Mouse (Mus musculus): Measurements from ENCODE around the gene Olfr591. TPM values are rescaled to one million over a fixed set of nuclear protein-coding genes. Genes with fewer than 3 reads are reported as not detected.

Olfr591 gene
- not detected in 2 replicates for polyA plus RNA-seq (2012; rRNA removed)

GRCm38 (mm10) chr7:103178240-103178639 is at the start of gene Olfr591:
Gene Olfr591 (minus strand): TSS chr7:103178340.

GRCm38 (mm10) chr7:103216696-103217095 is 38.6 kb upstream of the Olfr591 start, which contains the start of gene Olfr594:
Gene Olfr594 (plus strand): TSS chr7:103216996.

DNA sequence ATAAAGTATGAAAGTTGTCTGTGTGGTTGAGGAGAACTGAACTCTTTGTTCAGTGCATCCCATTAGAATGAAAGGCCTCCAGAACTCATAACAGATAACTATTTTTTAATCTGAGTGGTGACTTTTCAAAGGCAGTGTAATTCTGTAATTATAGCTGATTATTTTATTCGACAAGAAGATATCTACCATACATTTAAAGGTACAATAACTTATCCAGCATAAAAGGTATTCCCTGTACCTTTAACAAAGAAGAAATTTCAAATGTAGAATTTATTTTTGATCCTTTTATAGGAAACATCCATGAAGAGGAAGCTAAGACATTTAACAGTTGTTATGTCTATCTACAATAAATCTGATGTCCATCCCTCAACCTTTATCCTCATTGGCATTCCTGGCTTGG is 33.4 kb upstream of the Olfr591 start, which contains the start of gene Olfr593:
Gene Olfr593 (plus strand): TSS at position 301 of the 400 bp plus-strand sequence.

DNA sequence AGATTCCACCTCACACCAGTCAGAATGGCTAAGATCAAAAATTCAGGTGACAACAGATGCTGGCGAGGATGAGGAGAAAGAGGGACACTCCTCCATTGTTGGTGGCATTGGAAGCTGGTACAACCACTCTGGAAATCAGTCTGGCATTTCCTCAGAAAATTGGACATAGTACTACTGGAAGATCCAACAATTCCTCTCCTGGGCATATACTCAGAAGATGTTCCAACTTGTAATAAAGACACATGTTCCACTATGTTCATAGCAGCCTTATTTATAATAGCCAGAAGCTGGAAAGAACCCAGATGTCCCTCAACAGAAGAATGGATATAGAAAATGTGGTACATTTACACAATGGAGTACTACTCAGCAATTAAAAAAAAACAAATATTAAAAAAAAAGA is 6.4 kb upstream of the Olfr591 start, which contains the start of gene Olfr592:
Gene Olfr592 (plus strand): TSS at position 301 of the 400 bp plus-strand sequence.

GRCm38 (mm10) chr7:103156256-103156655 is 21.9 kb downstream of the Olfr591 start, which contains the start of gene Olfr589:
Gene Olfr589 (minus strand): TSS chr7:103156356.

DNA sequence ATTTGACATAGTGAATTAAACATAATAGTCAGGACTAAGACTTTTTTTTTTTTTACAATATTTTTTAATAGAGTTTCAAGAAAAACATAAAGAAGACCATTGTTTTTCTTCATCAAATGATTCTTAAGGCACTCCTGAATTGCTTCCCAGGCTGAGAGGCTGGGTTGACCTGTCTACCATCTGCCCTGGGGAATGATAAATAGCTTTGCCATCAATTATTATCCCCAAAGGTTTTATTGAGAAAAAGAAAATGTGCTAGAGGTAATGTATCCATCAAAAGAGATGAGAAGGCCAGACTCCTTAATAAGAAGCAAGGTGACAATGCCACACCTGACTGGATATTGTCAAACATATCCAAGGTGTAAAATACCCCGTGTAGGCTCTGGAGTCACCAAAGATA is 37.6 kb downstream of the Olfr591 start, which contains the start of gene Olfr588-ps1:
Gene Olfr588-ps1 (plus strand): TSS at position 301 of the 400 bp plus-strand sequence.

GRCm38 (mm10) chr7:103125538-103125937 is 52.6 kb downstream of the Olfr591 start, which contains the start of gene Olfr586:
Gene Olfr586 (minus strand): TSS chr7:103125638.

Other genes with a start within 250 kb of the Olfr591 start
- gene Olfr573-ps1, start 235.8 kb downstream of the Olfr591 start, polyA plus RNA-seq (2012; rRNA removed), result not detected in 2 replicates
- gene Olfr574, start 229.9 kb downstream of the Olfr591 start, polyA plus RNA-seq (2012; rRNA removed), result not detected in 2 replicates
- not detected in 2 replicates for gene Olfr575, start 219.6 kb downstream of the Olfr591 start, polyA plus RNA-seq (2012; rRNA removed)
- not detected in 2 replicates for gene Olfr576, start 215.7 kb downstream of the Olfr591 start, polyA plus RNA-seq (2012; rRNA removed)
- gene Olfr577, start 202.4 kb downstream of the Olfr591 start, polyA plus RNA-seq (2012; rRNA removed), result not detected in 2 replicates
- not detected in 2 replicates for gene Olfr578, start 189.0 kb downstream of the Olfr591 start, polyA plus RNA-seq (2012; rRNA removed)
- gene Olfr582, start 140.3 kb downstream of the Olfr591 start, polyA plus RNA-seq (2012; rRNA removed), result not detected in 2 replicates
- not detected in 2 replicates for gene Olfr583, start 127.0 kb downstream of the Olfr591 start, polyA plus RNA-seq (2012; rRNA removed)
- not detected in 2 replicates for gene Olfr584, start 96.5 kb downstream of the Olfr591 start, polyA plus RNA-seq (2012; rRNA removed)
- not detected in 2 replicates for gene Olfr585, start 80.6 kb downstream of the Olfr591 start, polyA plus RNA-seq (2012; rRNA removed)
- gene Olfr586, start 52.7 kb downstream of the Olfr591 start, polyA plus RNA-seq (2012; rRNA removed), result not detected in 2 replicates
- gene Olfr588-ps1, start 37.5 kb downstream of the Olfr591 start, polyA plus RNA-seq (2012; rRNA removed), result not detected in 2 replicates
- gene Olfr589, start 22.0 kb downstream of the Olfr591 start, polyA plus RNA-seq (2012; rRNA removed), result not detected in 2 replicates
- gene Olfr592, start 6.5 kb upstream of the Olfr591 start, polyA plus RNA-seq (2012; rRNA removed), result not detected in 2 replicates
- not detected in 2 replicates for gene Olfr593, start 33.5 kb upstream of the Olfr591 start, polyA plus RNA-seq (2012; rRNA removed)
- not detected in 2 replicates for gene Olfr594, start 38.7 kb upstream of the Olfr591 start, polyA plus RNA-seq (2012; rRNA removed)
- not detected in 2 replicates for gene Usp17ld, start 74.2 kb upstream of the Olfr591 start, polyA plus RNA-seq (2012; rRNA removed)
- gene Olfr596, start 127.3 kb upstream of the Olfr591 start, polyA plus RNA-seq (2012; rRNA removed), result not detected in 2 replicates
- gene Olfr597, start 138.0 kb upstream of the Olfr591 start, polyA plus RNA-seq (2012; rRNA removed), result not detected in 2 replicates
- gene Olfr598, start 145.2 kb upstream of the Olfr591 start, polyA plus RNA-seq (2012; rRNA removed), result not detected in 2 replicates
- gene Olfr599, start 157.6 kb upstream of the Olfr591 start, polyA plus RNA-seq (2012; rRNA removed), result not detected in 2 replicates
- gene Olfr600, start 171.3 kb upstream of the Olfr591 start, polyA plus RNA-seq (2012; rRNA removed), result not detected in 2 replicates
- not detected in 2 replicates for gene Olfr601, start 184.3 kb upstream of the Olfr591 start, polyA plus RNA-seq (2012; rRNA removed)
- not detected in 2 replicates for gene Olfr603, start 207.8 kb upstream of the Olfr591 start, polyA plus RNA-seq (2012; rRNA removed)
- not detected in 2 replicates for gene Usp17lc, start 236.7 kb upstream of the Olfr591 start, polyA plus RNA-seq (2012; rRNA removed)